Mouse (Mus musculus): Measurements from ENCODE around the gene Epyc. TPM values are rescaled to one million over a fixed set of nuclear protein-coding genes. Genes with fewer than 3 reads are reported as not detected.

Epyc gene
- total RNA-seq, 1 experiment, result not detected

- Histone ChIP-seq H3K9ac (ENCODE audit: insufficient read depth, low read depth, low read length, poor library complexity, severe bottlenecking) (no peak overlapping the region), H3K4me1 (ENCODE audit: control insufficient read depth in 2 of 2, insufficient read depth in 2 of 2, low read length in 2 of 2, poor library complexity in 1 of 2) (no peaks in the 10 kb centered on the region), H3K36me3 (ENCODE audit: control insufficient read depth, insufficient read depth, low read length, poor library complexity, severe bottlenecking) (no peaks in the 10 kb centered on the region), H3K4me3 (ENCODE audit: insufficient read depth in 1 of 2, low read depth in 1 of 2, low read length in 2 of 2, poor library complexity in 1 of 2, severe bottlenecking in 1 of 2) (no peak overlapping the region), H3K9me3 (ENCODE audit: control insufficient read depth, insufficient read depth, low read depth, low read length) (no peaks in the 10 kb centered on the region), H3K27ac (ENCODE audit: insufficient read depth, low read depth, low read length, poor library complexity, severe bottlenecking) (no peak overlapping the region)
- no peak for DNase-seq (ENCODE audit: low read depth, low spot score)
- TF ChIP-seq MAFK (IDR thresholded peaks at IDR 0.05; ENCODE audit: insufficient read depth, low read depth, low read length) (no peak), ZNF384 (IDR thresholded peaks at IDR 0.05; ENCODE audit: low read depth, low read length) (no peak), HCFC1 (IDR thresholded peaks at IDR 0.05; ENCODE audit: borderline replicate concordance, insufficient read depth, low read length) (no peak), ZC3H11A (IDR thresholded peaks at IDR 0.05; ENCODE audit: borderline replicate concordance, low read depth, low read length) (no peak), CHD2 (IDR thresholded peaks at IDR 0.05; ENCODE audit: low read depth, low read length) (no peak)
- in situ Hi-C loops (cut with MboI; ENCODE audit: low sequenced_read_pairs in 2 of 2, unreplicated experiment in 2 of 2), result no loop called here
Observed at GRCm38 (mm10) chr10:97714584-97714983, 70.7 kb downstream of the Epyc start.

- in situ Hi-C loops (cut with MboI; ENCODE audit: low sequenced_read_pairs in 2 of 2, unreplicated experiment in 2 of 2), result no loop called here
- no peak overlapping the region for H3K27ac ChIP-seq (ENCODE audit: insufficient read depth, low read depth, low read length, poor library complexity, severe bottlenecking)
- H3K9me3 ChIP-seq (ENCODE audit: control insufficient read depth, insufficient read depth, low read depth, low read length), result no peaks in the 10 kb centered on the region
- no peak for DNase-seq (ENCODE audit: low read depth, low spot score)
- H3K36me3 ChIP-seq (ENCODE audit: control insufficient read depth, insufficient read depth, low read length, poor library complexity, severe bottlenecking), result no peaks in the 10 kb centered on the region
- no peaks in the 10 kb centered on the region for H3K4me1 ChIP-seq (ENCODE audit: control insufficient read depth in 2 of 2, insufficient read depth in 2 of 2, low read length in 2 of 2, poor library complexity in 1 of 2)
- H3K9ac ChIP-seq (ENCODE audit: insufficient read depth, low read depth, low read length, poor library complexity, severe bottlenecking), result no peak overlapping the region
- H3K4me3 ChIP-seq (ENCODE audit: insufficient read depth in 1 of 2, low read depth in 1 of 2, low read length in 2 of 2, poor library complexity in 1 of 2, severe bottlenecking in 1 of 2), result no peak overlapping the region
- TF ChIP-seq MAFK (IDR thresholded peaks at IDR 0.05; ENCODE audit: insufficient read depth, low read depth, low read length), result no peak
- no peak for TF ChIP-seq ZNF384 (IDR thresholded peaks at IDR 0.05; ENCODE audit: low read depth, low read length)
- TF ChIP-seq ZC3H11A (IDR thresholded peaks at IDR 0.05; ENCODE audit: borderline replicate concordance, low read depth, low read length), result no peak
- no peak for TF ChIP-seq CHD2 (IDR thresholded peaks at IDR 0.05; ENCODE audit: low read depth, low read length)
- TF ChIP-seq HCFC1 (IDR thresholded peaks at IDR 0.05; ENCODE audit: borderline replicate concordance, insufficient read depth, low read length), result no peak
Observed at GRCm38 (mm10) chr10:97715289-97715906, 71.5 kb downstream of the Epyc start.

- no peak for DNase-seq (ENCODE audit: low read depth, low spot score)
- Histone ChIP-seq H3K36me3 (ENCODE audit: control insufficient read depth, insufficient read depth, low read length, poor library complexity, severe bottlenecking) (no peaks in the 10 kb centered on the region), H3K27ac (ENCODE audit: insufficient read depth, low read depth, low read length, poor library complexity, severe bottlenecking) (no peak overlapping the region), H3K4me1 (ENCODE audit: control insufficient read depth in 2 of 2, insufficient read depth in 2 of 2, low read length in 2 of 2, poor library complexity in 1 of 2) (no peaks in the 10 kb centered on the region), H3K9ac (ENCODE audit: insufficient read depth, low read depth, low read length, poor library complexity, severe bottlenecking) (no peak overlapping the region), H3K9me3 (ENCODE audit: control insufficient read depth, insufficient read depth, low read depth, low read length) (no peaks in the 10 kb centered on the region), H3K4me3 (ENCODE audit: insufficient read depth in 1 of 2, low read depth in 1 of 2, low read length in 2 of 2, poor library complexity in 1 of 2, severe bottlenecking in 1 of 2) (no peak overlapping the region)
- no peak for TF ChIP-seq MAFK (IDR thresholded peaks at IDR 0.05; ENCODE audit: insufficient read depth, low read depth, low read length)
- no peak for TF ChIP-seq CHD2 (IDR thresholded peaks at IDR 0.05; ENCODE audit: low read depth, low read length)
- TF ChIP-seq ZC3H11A (IDR thresholded peaks at IDR 0.05; ENCODE audit: borderline replicate concordance, low read depth, low read length), result no peak
- no peak for TF ChIP-seq HCFC1 (IDR thresholded peaks at IDR 0.05; ENCODE audit: borderline replicate concordance, insufficient read depth, low read length)
- no peak for TF ChIP-seq ZNF384 (IDR thresholded peaks at IDR 0.05; ENCODE audit: low read depth, low read length)
- in situ Hi-C loops (cut with MboI; ENCODE audit: low sequenced_read_pairs in 2 of 2, unreplicated experiment in 2 of 2), result no loop called here
Observed at GRCm38 (mm10) chr10:97717233-97717632, 73.4 kb downstream of the Epyc start.

DNA sequence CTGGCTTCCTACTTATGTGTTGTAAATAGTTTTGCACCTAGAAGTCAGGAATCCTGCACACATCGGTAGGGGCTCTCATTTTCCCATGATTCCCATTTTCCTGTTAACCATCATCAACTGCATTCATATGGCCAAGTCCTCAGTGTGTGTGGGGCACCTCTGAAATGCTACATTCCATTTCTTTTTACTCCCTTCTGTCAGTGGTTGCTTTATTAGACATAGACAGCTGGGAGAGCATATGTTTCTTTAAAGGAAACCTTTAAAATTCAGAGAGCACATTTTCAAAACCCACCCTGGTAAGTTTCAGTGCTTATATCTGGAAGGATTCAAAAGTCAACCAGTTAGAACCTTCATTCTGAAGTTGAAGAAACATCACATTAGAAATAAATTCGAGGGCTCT is 74.2 kb downstream of the Epyc start:
- Histone ChIP-seq H3K4me3 (ENCODE audit: insufficient read depth in 1 of 2, low read depth in 1 of 2, low read length in 2 of 2, poor library complexity in 1 of 2, severe bottlenecking in 1 of 2) (no peak overlapping the region), H3K4me1 (ENCODE audit: control insufficient read depth in 2 of 2, insufficient read depth in 2 of 2, low read length in 2 of 2, poor library complexity in 1 of 2) (no peaks in the 10 kb centered on the region), H3K36me3 (ENCODE audit: control insufficient read depth, insufficient read depth, low read length, poor library complexity, severe bottlenecking) (no peaks in the 10 kb centered on the region), H3K9me3 (ENCODE audit: control insufficient read depth, insufficient read depth, low read depth, low read length) (no peaks in the 10 kb centered on the region), H3K9ac (ENCODE audit: insufficient read depth, low read depth, low read length, poor library complexity, severe bottlenecking) (no peak overlapping the region), H3K27ac (ENCODE audit: insufficient read depth, low read depth, low read length, poor library complexity, severe bottlenecking) (no peak overlapping the region)
- no peak for DNase-seq (ENCODE audit: low read depth, low spot score)
- in situ Hi-C loops (cut with MboI; ENCODE audit: low sequenced_read_pairs in 2 of 2, unreplicated experiment in 2 of 2), result no loop called here
- TF ChIP-seq ZNF384 (IDR thresholded peaks at IDR 0.05; ENCODE audit: low read depth, low read length) (no peak), ZC3H11A (IDR thresholded peaks at IDR 0.05; ENCODE audit: borderline replicate concordance, low read depth, low read length) (no peak), CHD2 (IDR thresholded peaks at IDR 0.05; ENCODE audit: low read depth, low read length) (no peak), HCFC1 (IDR thresholded peaks at IDR 0.05; ENCODE audit: borderline replicate concordance, insufficient read depth, low read length) (no peak), MAFK (IDR thresholded peaks at IDR 0.05; ENCODE audit: insufficient read depth, low read depth, low read length) (no peak)
